ENCODE assay signal across 19 mouse cellular contexts in the genomic region with DNA sequence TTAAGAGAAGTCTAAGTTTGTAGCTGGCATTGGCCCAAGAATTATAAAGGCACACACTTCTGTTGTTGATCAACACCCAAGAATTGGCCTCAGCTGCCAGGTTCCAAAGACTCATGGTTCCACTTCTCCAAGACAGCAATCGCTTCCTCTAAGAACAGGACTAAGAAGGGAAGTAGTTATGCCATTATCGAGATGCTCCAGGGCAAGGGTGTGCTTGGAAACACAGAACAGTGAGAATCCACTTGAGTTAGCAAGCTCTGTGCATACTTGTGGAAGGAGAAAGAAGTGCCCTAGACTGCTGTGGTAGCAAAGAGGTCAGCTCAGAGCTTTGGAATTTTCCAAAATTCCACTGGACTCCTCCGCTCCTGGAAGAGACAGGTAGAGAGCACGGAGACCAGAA. TPM values are rescaled to one million over a fixed set of nuclear protein-coding genes. Genes with fewer than 3 reads are reported as not detected.
DNase-seq lines count a peak whose midpoint lies in the region; ATAC-seq and TF ChIP-seq lines count a peak whose summit lies in the region.
"Had no signal": no experiment of that assay in that cellular context is flagged by ENCODE, and none has a peak within 500 bp of the region (broad histone marks: within the 10 kb centered on the region; RNA-seq: fewer than 3 reads in every experiment).

No protein-coding gene starts in this region.

- DNase-seq in kidney, adult 11 months: peak; percentile 36
- DNase-seq in kidney, adult 8-10 months: no peak
- DNase-seq in spleen, postnatal 36 days (ENCODE audit: low spot score in 2 of 2): peak; percentile 7 to 14
- DNase-seq in spleen, postnatal 4 days (ENCODE audit: low spot score in 2 of 2): no peak
- peak; percentile 87 for DNase-seq in lung, postnatal 0 days (ENCODE audit: low spot score)
- DNase-seq in frontal cortex, postnatal 36 days (ENCODE audit: low spot score in 2 of 2): no peak
- no peak for DNase-seq in MN1 (ENCODE audit: low spot score)
- no peak for DNase-seq in ovary, postnatal 14 days (ENCODE audit: low spot score)
- DNase-seq: cerebellum, adult 8-10 months; embryo, embryonic 11 days; retina, postnatal 1 day; spleen, adult 18-20 months had no signal

- no peak overlapping the region for H3K9ac ChIP-seq in lung, postnatal 0 days (replicated peaks; ENCODE audit: low read depth)
- H3K9ac ChIP-seq: hindbrain, embryonic 15.5 days; limb, embryonic 13.5 days; neural tube, embryonic 13.5 days had no signal

- H3K4me2 ChIP-seq in lung, postnatal 0 days (replicated peaks; ENCODE audit: low read depth, low read length): no peak overlapping the region
- H3K4me2 ChIP-seq: hindbrain, embryonic 15.5 days; limb, embryonic 13.5 days; neural tube, embryonic 13.5 days had no signal

- H3K36me3 ChIP-seq in lung, postnatal 0 days (ENCODE audit: insufficient read depth, low read length): no peaks in the 10 kb centered on the region
- H3K36me3 ChIP-seq: hindbrain, embryonic 15.5 days; limb, embryonic 13.5 days; neural tube, embryonic 13.5 days had no signal

- no peaks in the 10 kb centered on the region; the same call in 1 of the 2 replicates for H3K4me1 ChIP-seq in lung, postnatal 0 days (ENCODE audit: insufficient read depth, low read depth, low read length)
- H3K4me1 ChIP-seq: limb, embryonic 13.5 days had no signal

- H3K27ac ChIP-seq in lung, postnatal 0 days (ENCODE audit: low read length): 0 out of 2 replicates have a peak overlapping the region, but pooled peaks have one; percentile 21
- H3K27ac ChIP-seq: heart, adult 2 months; hindbrain, embryonic 15.5 days; kidney, postnatal 0 days; limb, embryonic 13.5 days; macrophage; neural tube, embryonic 13.5 days had no signal

- WGBS in lung, postnatal 0 days: 72% methylated on average over 4 of the region's 4 CpGs

- TF ChIP-seq CTCF in lung, postnatal 0 days (IDR thresholded peaks at IDR 0.05): no peak

- H3K27me3 ChIP-seq in lung, postnatal 0 days (replicated peaks; ENCODE audit: insufficient read depth, low read length): no peaks in the 10 kb centered on the region
- H3K27me3 ChIP-seq: hindbrain, embryonic 15.5 days; limb, embryonic 13.5 days; neural tube, embryonic 13.5 days had no signal

- no peaks in the 10 kb centered on the region for H3K9me3 ChIP-seq in lung, postnatal 0 days (ENCODE audit: low read length)
- H3K9me3 ChIP-seq: hindbrain, embryonic 15.5 days; limb, embryonic 13.5 days; neural tube, embryonic 13.5 days had no signal

- peak; percentile 94 for ATAC-seq in lung, postnatal 0 days
- ATAC-seq: midbrain, embryonic 16.5 days had no signal

- TF ChIP-seq EP300 in lung, postnatal 0 days (IDR thresholded peaks at IDR 0.05): peak; percentile 86

- no peak overlapping the region for H3K4me3 ChIP-seq in lung, postnatal 0 days (ENCODE audit: low read depth, low read length)
- H3K4me3 ChIP-seq: heart, adult 2 months; hindbrain, embryonic 15.5 days; limb, embryonic 13.5 days; neural tube, embryonic 13.5 days had no signal

RNA-seq across cellular contexts. Expression of a gene that starts 56.1 kb away (rescaled TPM):
- 16.4 and 18.4 TPM in 2 replicates for polyA plus RNA-seq in lung, postnatal 0 days (2015; fragmentation: Nextera tagmentation; extraction: Ambion mirVana)

Comparison
In these comparisons a context has a peak if more than half of its experiments do, and no peak if none do; other contexts are left out.
1. DNase-seq: peak in kidney, adult 11 months (single experiment), spleen, postnatal 36 days (2 of 2) and lung, postnatal 0 days (single experiment); none in kidney, adult 8-10 months (0 of 2), spleen, postnatal 4 days (0 of 2), frontal cortex, postnatal 36 days (0 of 2), MN1 (single experiment) and ovary, postnatal 14 days (single experiment).